Mouse (Mus musculus): ENCODE data around the gene Igfbp7.

Igfbp7 gene

DNA sequence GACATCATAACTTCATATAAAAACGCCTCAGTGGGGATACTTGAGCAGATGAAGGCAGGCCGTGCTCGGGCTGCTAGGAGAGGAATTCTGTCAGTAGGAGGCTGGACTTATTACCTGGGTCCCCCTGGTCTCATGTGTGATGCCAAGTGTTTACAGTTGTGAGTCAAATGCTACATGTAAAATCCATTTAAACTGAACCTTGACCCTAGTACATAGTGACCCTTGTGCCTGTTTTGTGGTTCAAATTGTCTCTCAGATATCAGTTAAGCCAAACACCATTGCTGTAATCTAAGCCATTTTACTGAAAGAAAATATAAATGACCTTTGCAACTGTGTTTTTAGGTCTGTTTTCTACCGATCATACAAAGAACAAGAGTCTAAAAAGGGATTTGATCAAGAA, 67.8 kb downstream of the Igfbp7 start:
- no peak for DNase-seq

DNA sequence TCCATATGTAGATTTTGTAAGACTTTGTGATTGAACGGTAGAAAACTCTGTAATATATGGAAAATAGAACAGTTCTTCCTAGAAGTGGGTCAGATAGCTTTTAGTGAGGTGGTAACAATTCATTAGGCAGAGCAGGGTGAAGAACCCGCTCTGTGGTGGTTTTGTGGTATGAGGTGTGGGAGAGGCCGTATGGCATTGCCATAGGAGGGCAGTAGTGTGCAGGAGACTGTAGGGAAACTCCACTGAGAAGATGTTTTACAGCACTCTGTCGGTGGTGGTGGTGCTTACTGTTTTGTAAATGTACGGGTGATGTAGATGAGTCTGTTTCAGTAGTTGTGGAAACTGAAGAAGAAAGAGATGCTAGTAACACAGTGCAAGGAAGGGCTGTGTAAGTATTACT, 77.7 kb downstream of the Igfbp7 start:
- DNase-seq, result no peak

DNA sequence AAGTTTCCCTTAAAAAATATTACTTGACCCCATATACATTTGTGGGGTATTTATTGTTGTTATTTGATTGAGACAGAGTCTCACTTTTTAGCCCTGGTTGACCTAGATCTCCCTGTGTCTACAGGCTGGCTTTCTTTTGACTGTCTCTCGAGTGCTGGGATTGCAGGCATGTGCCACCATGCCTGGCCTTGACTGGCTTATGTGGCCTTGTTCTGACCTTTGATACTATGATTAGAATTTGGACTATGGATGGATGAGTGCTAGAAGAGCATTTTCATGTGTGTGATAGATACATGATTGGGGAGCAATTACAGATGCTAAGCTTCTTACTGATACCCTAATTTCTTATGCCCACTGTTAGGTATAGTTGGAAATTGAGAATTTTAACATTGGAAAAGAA, 82.9 kb downstream of the Igfbp7 start:
- no peak for DNase-seq

DNA sequence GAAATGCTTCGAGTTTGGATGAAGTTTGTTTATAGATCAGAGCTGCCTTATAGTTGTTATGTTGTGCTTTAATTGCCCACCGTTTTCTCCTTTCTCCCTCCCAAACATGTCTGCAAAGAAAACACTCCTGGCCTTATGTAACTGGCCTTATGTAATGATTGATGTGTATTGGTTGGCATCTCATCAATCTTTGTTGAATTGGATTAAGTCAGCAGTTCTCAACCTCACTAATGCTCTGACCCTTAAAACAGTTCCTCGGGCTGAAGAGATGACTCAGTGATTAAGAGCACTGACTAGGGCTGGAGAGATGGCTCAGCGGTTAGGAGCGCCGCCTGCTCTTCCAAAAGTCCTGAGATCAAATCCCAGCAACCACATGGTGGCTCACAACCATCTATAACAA, 92.9 kb downstream of the Igfbp7 start:
- no peak for DNase-seq

DNA sequence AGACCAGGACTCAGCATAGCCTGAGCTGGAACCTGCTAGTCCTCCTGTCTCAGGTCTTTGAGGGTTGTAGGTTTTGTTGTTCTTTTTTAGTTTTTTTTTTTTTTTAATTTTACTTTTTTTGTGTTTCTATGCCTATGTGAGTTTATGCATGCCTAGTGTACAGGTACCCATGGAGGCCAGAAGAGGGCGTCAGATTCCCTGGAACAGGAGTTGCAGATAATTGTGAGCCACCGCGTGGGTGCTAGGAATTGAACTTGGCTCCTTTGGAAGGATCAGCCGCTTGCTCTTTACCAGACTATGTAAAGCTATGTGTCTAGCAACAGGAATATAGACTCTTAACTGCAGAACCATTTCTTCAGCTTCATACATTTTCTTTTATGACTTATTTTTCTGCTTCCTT, 93.6 kb downstream of the Igfbp7 start:
- no peak for DNase-seq

DNA sequence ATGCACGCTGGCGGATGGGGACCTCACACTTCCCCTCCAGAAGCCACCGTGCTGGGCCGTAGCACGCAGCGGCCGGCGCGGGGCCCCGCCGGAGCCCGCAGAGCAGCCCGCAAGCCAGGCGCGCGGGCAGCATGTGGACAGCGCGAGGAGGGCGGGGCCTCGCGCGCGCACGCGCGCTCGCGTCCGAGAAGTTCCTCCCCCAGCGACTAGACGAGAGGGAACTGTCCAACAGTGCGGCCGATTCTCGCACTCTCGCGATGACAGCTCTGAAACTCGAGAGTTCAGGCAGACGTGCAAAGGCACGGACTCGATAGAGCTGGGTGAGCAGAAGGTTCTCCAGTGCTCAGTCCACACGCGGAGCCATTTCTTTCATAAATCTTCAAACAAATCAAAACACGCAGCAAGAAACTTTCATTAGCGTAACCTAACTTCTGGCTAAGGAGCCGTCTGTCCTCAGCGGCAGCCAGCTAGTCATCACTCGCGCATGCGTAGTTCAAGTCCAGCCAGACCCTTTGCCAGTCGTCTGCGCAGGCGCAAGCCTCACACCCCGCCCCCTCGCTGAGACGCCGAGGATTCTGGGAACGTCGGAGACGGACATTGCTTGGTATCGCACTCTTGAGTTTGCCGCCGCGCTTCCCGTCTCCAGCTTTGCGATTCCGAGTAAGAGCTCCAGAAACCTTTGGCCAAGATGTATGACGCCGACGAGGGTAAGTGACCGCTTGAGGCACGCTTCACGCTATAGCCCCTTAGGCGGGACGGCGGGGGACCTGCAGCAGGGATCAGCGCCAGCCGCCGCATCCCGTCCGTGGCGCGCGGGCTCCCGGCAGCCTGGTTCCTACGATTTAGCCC, 97.7 kb downstream of the Igfbp7 start, which contains the start of the genes Noa1 and Polr2b:
TSS of gene Noa1 (minus strand) at position 161 of the 849 bp plus-strand sequence.
TSS of gene Polr2b (plus strand) at position 224 of the 849 bp plus-strand sequence.
- peak; percentile 98 for DNase-seq

DNA sequence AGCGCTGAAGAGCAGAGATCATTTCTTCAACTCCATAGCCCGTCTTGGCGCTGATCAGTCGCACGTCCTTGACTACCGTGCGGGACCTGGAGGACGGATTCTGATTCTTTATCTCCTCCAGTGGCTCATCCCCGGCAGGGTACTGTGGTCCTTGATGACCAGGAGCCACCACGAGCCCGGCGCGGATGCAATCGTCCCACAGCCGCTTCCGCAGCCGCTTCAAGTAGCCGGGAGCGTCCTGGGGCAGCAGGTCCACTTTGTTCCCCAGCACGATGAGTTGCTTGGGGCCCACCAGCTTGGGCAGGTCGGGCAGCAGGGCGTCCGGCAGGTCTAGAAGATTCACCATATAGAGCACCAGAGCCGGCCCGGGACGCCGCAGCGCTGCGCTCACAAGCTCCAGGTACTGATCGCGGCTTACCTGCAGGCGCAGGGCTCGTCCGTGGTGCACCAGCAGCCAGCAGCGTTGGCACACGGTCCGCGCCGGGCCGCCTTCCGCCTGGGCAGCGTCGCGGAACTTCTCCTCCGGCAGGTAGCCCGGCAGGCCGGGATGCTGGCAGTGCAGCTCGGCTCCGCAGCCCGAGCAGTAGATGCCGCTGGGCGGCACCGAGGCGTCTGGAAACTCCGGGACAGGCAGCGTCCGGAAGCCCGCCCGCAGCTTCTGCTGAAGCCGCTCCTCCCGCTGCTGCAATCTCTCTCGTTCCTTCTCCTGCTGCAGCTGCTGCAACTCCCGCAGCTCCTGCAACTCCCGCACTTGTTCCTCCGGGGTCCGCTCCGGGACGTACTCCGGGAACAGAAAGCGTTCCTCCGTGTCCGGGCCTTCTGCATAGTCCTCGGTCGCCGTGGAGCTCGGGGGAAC, 98.6 kb downstream of the Igfbp7 start:
- DNase-seq, result no peak

DNA sequence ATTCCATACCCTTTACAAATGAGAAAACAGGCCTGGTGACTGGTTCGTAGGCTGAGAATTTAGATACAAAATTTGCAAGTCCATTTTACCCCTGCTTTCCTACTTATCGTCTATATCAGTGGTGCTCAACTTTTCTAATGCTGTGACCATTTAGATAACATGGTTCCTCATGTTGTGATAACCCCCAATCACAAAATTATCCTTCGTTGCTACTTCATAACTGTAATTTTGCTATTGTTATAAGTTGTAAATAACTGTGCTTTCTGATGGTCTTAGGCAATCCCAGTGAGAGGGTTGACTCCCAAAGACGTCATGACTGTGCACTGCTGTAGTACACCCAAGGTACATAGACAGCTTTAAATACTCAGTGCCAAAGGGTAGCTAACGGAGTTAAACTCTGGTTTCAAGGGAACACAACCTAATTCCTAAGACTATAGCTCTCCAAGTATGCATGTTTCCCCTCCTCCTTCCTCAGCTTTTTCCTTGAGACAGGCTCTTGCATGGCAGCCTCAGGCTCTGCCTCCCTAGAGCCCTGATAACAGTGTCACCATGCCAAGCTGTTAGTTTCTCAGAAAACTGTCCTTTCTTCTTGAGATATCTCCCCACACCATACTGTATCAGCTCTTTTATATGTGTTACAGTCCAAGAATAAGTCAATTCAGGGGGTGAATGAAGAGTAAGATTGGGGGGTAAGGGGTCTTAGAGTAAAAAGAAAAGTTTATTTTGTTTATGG, 99.9 kb downstream of the Igfbp7 start:
- no peak for DNase-seq

DNA sequence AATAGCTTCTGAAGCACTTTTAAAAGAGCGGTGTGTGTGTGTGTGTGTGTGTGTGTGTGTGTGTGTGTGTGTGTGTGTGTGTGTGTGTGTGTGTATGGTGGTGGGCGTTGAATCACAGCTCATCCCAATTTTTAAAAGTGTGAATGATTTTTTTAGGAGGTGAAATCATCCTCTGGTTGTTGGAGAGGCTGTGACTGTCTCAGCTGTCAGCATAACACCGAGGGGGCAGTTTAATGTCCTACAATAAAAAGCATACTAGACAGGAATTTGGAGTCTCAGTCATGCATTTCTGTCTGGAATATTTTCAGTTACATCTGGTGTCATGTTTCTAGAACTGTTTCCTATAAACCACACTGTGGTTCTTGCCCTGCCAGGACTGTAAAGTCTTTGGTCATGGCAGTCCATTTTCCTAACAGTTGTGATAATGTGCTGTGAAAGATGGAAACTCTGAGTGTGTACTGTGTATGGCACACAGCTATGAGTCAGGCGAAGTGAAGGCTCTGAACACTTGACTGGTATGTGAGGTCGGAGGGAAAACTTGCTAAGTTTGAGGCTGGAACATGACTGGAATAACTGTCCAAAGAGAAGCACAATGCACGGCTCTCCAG, 106.4 kb downstream of the Igfbp7 start:
- peak; percentile 9 for DNase-seq

DNA sequence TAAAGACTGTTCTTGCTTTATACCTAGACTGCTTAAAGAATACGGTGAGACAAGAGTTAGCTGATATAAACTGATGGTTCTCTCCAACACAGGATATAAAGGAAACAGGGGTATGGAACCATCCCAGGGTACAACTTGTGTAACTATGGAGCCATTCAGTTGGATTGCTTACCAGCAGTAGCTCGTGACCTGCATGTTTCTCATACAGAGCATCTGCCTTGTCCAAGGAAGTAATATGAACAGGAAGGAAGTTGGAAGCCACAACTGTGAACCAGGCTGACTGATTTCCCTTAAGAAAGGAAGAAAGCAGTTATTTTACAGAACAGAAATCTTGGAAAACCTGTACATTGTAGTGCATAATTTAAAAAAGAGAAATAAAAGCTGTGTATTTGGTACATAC, 108.4 kb downstream of the Igfbp7 start:
- no peak for DNase-seq

Measured in right cerebral cortex, adult 18-20 months (tissue).